Mouse (Mus musculus) kidney, postnatal 36 days (tissue): Measurements from ENCODE around the gene Maff.

Source experiments
- DNase-seq, 2 experiments: peaks; one replicate each; pipeline ENCODE4 v3.0.0; 2021 to 2022; ENCODE audit warnings: mixed read lengths in 2 of 2

Maff gene

DNA sequence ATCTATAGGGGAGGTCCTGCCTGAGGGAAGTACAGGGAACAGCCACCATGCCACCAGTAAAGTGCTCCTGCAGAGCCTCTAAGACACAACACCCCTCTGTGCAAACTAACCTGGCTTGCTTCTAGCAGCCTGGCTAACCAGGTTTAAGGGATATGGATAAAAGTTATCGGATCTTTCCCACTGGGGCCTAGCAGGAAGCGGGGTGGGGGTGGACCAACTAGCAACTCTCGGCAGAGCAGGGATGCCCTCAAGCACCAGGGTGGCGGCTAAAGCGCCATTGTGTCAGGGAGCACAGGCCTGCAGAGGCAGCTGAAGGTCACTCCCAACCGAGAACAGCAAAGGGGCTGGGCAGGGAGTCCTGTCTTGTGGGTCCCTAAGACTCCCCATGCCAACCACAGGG, 17.7 kb downstream of the Maff start:
- DNase-seq: no peak

DNA sequence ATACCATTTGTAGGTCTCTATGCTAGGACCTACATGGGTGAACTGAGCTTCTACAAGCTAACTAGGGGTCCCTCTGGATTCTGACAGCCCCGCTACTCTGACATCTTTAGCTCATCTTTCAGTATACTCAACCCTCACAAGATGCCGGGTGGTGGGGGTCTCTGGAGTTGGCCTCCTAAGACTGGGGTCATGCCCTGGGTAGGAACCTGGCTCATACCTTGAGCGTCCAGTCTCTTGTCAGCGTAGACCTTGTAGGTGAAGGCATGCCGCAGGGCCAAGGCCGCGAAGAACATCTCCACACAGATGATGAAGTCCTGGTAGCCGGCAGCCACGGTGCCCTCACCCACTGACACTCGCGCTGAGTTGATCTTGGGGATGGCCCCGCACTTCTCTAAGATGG, 18.6 kb downstream of the Maff start:
- no peak for DNase-seq

DNA sequence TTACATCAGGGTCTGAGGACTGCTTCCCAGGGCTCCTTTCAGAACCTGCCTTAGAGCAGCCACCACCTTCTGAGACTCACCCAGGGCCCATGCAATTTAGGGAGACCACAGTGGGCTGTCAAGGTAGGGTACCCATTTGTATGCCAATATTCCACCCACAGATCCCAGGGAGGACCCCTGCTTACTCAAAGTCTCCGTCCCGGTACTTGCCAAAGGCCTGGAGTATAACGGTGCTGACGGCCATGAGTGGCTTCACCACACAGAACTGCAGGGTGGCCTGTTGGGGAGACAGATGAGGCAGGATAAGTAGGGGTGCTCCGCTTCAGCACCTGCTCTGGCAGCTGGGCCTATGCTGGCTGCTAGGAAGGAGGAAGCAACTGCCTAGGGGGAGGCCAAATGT, 20.0 kb downstream of the Maff start:
- DNase-seq: no peak

DNA sequence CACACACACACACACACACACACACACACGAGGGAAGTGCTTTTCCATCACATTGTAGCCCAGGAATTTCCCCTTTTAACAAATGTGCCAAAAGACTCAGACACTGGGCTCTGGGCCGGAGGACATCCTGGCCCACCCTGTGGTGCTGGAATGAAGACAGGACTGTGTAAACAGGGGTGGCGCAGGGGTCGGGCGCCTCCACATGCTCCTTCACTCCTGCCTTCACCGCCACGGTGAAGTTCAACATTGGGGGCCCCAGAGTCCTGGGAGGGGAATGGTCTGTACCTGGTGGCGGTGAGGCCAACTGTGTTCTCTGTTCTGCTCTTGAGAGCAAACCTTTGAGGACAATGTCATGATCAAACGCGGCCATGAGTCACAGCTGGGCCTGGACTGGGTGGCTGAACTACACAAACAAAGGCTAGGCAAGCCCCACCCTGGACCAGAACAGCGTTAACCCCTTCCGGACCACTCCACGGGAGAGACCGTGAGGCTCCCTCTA, 21.9 kb downstream of the Maff start:
- peak; percentile 64 to 66 for DNase-seq

DNA sequence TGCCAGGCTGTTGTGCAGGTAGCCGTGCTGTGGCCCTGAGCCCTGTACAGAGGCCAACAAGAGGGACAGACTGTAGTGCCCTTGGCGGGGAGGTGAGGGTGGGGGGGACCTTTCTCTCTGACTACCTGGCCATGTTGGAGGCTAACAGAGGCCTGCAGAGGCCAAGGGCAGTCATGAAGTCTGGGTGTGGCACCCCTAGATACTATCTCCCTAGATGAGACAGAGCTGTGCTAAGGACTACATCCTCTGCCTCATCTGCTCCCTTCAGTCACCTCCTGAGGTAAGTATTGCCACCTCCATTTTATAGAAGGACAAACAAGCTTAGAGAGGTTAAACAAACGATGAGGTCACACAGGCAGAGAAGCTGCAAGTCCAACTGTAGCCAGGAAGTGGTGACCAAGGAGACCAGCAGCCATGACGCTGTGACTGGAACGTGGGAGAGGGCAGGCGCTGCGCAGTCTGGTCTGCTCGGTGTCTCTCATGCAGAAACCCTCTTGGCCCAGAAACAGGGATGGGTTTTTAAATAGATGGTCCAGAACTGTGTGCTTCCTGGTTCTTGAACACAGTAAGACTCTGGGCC, 22.5 kb downstream of the Maff start:
- peak in 1 of 2 experiments; percentile 33 for DNase-seq

DNA sequence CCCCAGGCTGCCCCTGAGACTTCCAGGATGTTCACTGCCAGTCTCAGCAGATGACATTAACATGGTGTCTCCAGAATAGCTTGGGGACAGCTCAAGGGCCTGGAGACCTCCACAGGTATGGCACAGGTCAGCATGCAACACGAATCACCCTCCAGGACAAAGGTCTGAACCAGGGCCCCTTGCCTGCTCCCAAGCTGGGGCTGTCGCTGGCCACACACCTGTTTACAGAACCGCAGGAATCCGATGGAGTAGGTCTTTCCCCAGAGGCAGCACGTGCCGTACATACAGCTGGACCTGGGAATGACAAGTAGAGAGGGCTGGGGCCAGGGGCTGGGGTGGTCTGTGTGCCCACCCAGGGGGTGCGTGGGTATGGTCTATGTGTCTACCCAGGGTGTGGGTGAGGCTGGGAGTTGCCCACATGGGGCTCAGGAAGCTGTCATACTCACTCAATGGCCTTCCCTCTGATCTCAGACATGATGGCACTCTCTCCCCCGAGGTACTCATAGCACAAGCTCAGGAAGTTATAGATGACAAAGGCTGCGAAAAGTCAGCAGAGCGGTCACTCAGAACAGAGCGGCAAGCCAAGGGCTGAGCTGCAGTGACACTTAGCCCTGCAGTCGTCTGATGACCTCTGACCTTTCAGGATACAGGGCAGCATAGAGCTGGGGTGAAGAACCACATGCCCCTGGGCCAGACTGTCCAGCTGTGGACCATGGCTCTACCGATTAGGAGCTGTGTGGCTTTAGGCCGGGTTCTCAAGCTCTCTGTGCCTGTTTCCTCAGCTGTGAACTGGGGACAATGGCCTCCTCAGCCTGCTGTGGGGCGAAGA, 23.2 kb downstream of the Maff start:
- DNase-seq: no peak

DNA sequence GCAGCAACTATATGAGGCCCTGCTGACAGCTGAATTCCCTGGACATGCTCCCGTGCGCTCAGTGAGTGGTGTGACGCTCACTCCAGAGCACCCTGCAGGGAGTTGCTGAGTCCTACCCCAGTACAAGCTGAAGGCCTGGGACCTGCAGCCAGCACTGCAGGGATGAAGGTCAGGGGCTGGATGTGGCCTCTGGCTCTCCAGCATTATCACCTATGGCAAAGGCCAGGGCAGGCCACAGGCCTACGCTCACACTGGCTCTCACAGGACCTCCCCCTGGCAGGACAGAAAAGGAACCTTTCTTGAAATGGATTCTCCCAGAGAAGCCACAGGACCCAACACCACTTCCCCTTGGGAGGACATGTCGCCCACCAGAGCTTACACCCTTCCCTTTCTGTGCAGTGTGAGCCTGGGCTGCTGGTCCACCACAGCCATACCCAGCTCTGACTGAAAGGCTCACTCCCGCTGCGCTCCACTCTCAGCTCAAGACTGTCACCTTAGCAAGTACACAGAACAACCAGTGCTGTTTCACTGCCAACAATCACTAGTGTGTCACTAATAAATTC, 23.9 kb downstream of the Maff start:
- DNase-seq: no peak

DNA sequence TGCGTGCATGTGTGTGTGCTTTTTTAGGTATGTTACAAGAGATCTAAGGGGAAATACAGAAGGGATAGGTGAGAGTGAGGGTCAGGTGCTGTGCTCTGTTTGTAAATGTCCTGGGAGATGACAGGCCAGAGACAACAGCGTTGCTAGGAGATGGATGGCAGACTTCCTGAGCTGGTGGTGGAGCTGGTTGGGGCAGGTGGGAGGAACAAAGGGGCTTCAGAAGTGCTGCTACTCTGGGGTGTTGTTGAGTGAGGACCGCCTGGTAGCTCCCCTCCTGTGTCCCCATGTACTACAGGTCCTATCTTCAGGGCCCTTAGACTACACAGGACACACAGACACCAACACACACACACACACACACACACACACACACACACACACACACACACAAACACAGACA, 28.3 kb downstream of the Maff start:
- DNase-seq: no peak

DNA sequence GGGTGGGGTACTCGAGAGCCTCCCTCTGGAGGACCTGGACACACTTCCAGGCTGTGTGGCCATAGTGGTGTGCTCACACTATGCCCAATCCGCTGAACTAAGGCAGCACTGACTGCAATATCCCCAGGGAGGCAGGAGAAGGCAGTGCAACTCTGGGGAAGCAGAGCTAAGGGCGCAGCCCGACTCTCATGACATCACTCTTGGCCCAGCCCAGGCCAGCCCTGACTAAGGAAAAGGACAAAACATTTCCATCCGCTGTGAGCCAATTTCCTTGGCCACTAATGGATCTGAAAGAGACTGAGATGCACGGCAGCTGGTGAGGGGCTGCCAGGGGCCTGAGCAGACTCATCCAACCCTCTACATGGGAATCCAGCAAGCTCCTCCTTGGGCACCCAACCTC, 31.3 kb downstream of the Maff start:
- peak; percentile 72 to 73 for DNase-seq

DNA sequence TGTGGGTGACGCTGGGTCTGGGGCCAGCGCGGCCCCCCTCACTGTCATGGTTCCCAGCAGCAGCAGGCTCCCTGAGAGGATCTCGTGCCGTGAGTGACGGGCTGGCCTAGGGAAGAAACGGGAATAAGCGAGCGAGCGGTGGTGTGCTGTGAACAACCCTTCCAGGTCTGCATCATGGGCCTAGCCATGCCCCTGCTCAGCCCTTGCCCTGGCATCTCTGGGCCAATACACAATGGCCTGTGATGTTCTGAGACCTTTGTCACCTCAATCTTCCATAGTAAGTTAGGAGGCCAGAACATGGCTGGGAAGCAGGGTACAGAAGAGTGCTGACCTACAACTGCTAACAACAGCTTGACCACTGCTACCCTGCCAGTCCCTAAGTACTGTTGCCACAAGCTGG, 32.2 kb downstream of the Maff start:
- DNase-seq: no peak

DNA sequence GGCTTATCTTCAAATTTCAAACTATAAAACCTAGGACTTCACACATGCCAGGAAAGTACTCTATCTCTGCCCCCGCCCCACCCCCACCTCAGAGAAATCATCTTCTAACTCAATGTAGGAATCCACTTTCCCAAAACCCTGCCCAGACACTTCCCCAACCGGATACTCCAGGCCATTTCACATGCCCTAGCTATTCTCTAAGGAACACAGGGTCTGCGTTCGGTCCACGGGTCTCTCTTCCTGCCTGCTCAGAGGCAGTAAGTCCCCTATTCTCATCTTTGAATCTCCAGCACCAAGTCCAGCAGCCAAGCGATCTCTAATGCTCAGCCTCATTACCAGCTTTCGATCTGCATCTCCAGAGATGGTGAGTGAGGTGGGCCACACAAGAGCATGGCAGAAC, 33.2 kb downstream of the Maff start:
- no peak for DNase-seq

DNA sequence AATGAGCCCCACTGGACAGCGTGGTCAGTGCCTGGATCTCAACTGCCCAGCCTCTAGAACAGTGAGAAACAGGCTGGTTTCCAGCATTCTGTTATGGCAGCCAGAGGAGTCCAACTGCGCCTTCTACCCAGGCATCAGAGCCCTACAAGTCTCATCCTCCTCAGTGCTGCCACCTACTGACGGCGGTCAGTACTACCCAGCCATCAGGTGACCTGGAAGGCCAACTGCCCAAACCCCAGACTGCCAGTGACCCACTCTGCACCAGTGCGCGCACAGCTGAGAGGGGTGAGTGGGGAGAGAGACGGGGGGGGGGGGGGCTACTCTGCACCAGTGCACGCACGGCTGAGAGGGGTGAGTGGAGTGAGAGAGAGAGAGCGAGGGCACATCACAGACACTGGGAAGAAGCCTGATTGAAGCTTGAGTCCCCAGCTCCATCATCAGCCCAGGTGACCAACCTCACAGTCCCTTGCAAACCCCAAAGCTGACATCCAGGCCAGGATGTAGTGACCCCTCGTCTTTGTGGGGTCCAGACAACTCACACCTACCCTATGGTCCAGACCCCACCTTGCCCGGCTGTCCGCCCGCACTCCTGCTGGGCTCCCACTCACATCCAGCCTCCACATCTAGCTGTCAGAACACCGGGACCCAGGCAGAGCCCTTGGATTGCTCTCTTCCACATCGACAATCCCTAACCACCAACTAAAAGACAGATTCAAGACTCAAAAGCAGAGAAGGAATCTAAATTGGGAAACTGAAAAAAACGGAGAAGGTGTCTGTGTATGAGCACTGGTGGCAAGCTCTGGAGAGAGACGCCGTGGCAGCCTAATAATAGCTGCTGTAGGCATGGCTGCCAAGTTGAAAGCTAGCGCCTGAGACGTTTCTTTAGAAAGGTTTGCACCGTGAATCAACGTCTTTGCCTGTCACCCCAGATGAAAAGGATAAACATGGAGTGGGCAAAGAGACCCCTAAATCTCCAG, 34.3 kb downstream of the Maff start:
- peak; percentile 71 to 91 for DNase-seq

DNA sequence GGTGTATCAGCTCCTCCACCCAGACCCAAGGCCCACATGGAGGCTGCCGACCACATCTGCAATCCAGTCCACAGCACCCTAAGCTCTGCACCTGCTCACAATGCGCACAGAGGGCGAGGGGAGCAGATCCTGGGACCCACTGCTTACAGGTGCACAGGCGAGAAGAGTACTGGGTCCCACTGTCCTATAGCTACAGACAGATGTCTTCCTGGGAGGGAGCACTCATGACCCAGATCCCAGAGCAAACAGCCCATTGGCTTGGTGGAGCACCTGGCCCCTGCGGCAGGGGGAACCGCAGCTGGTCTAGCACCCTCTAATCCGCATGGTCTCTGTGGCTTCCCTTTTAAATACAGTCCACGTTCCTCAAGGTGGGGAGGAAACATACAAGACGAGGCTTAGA, 35.2 kb downstream of the Maff start:
- DNase-seq: no peak

DNA sequence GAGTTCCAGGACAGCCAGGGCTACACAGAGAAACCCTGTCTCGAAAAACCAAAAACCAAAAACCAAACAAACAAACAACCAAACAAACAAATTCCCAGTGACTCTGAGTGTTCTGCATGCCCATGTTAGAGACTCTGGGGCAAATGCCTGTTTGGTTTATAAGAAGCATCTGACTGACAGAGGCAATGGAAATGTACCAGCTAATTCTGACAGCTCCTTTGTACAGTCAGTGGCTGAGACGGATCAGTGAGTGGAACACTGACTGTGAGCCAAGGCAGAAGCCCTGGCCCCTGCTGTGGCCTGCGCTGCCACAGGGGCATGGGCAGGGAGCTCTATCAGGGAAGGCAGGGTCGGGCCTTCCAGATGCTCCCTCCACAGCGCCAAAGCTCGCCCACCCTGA, 40.7 kb downstream of the Maff start:
- DNase-seq: no peak

DNA sequence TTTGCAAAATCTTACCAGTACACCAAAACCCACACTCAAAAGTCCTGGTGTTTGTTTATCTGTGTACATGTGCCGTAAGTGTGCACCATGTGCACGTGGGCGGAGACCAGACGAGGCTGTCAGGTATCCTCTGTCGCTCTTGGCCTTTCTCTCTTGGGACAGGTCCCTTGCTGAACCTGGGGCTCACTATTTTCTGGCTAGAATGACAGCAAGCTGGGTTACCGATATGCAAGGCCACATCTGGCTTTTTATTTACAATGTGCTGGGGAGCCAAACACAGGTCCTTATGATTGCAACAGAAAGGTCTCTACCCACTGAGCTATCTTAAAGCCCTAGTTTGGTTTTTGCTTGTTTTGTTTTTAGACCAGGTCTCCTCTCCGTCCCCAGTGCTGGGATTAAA, 41.2 kb downstream of the Maff start:
- no peak for DNase-seq

DNA sequence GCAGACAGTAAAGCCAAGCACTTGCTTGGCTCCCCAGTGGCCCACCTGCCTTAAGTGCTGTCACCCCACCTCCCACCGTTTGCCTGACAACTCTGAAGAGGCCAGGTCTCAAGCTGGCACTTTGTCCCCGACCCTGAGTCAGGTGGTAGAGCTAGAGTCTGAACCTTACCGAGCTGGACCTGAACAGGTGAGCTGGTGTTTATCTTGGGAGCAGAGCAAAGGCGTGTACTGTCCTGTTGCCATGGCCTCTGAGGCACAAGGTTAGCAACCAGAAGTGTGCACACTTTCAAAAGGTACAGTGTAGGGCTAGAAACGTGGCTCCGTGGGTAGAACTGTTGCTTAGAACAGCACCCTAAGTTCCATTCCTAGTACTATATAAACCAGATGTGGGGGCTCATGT, 41.8 kb downstream of the Maff start:
- no peak for DNase-seq

DNA sequence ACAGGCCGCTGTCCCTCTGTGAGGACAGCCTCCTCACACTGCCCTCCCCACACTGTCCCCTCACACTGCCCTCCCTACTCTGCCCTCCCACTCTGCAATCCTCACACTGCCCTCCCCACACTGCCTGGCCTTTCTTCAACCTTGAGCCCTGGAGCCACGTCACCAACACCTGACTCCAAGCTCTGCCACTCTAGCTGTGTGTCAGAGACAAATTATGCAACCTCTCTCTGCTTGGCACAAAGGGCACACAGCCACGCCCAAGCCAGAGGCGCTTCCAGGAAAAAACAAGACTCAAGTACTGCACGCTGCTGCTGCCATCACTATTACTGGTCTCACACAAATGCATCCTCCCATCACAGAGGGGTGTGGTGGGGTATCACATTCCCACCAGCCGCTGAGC, 44.0 kb downstream of the Maff start:
- peak; percentile 75 to 84 for DNase-seq

DNA sequence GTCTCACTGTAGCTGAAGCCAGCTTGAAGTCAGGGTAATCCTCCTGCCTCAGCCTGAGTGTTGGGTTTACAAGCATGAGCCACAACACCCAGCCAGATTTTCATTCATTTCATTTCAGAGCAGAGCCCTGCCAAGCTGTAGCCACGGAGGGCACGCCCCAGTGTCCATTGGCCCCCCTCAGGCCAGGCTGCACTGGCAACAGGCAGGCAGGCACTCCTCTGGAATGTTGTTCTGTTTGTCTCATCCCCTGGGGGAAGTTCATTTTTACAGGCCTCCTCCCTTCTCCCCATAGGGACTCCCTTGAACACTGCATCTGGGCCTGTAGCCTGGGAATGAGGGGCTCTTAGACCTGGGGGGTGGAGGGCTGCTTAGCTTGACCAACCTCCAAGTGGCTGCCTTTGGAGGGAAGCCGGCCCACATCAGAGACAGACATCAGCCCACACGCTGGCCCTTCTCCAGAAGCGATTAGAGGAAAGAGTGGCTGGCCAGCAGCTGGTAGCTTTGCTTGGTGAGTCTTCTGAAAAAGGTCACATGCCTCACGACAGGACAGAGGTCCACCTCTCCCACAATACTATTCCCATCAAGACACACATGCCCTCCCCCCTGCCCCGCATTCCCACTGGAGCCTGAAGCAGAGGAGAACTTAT, 45.1 kb downstream of the Maff start:
- peak; percentile 79 to 81 for DNase-seq

DNA sequence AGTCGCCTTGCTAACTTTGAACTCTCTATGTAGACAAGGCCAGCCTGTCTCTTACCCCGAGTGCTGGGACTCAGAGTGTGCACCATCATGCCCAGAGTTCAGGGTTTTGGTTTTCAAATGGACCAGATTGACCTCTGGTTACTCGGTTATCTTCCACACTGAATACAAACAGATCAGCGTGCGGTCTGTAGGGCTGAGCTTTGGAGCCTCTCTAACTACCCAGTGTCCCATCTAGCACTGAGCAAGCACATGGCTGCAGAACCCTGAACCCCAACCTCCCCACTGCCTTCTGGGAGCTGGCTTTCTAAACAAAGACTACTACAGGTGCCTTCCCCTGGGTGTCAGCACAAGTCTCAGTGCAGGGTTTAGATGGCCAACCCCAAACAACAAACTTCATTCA, 46.1 kb downstream of the Maff start:
- DNase-seq: no peak

DNA sequence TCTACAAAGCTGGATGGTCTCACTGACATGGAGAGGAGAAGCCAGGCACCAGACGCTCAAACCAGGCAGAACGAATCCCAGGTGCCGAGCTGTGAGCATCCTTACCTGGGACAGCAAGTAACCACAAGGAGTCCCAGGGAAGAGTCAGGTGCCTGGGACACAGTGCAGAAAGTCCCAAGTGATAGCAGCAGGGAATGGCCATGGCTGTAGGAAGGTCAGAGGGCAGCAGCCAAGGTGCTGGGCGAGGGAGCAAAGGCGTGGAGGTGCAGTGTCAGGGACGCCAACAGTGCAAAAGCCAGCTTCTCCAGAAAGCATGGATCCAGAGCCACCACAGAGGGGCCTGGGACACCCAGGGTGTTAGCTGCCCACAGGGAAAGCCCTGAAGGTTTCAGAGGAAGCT, 46.7 kb downstream of the Maff start:
- no peak for DNase-seq

DNA sequence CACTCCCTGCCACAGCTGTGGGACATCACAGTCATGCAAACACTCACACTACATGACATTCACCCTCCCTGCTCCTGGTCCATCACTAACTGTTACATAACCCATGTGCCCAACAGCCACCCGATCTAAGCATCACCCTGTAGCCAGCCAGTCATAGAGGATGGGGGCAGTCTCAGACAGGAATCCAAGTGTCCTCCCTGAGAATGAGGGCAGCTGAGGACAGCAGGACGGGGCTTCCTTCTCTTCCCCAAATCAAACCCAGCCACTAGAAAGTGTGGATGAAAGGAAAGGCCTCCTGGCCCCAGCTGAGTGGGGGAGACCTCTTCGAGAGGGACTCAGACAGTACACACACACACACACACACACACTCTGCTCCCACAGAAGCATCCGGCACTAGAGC, 48.4 kb downstream of the Maff start:
- DNase-seq: no peak

DNA sequence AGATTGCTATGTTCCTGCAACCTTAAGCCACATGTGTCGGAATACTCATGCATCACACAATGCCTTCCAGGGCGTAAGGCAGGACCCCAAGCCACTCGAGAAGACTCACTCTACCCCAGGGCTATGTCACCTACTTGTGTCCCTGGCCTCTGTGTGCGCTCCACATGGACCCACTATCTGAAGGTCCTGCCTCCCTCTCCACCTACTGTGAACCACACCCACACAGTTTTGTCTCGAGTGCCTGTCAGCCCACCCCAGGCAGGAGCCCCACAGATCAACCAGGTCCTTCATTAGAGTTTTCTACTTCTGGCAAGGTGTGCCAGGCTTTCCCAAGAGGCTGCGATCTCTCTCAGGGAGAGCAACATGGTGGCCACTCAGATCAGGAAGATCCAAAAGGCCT, 48.9 kb downstream of the Maff start:
- DNase-seq: no peak

DNA sequence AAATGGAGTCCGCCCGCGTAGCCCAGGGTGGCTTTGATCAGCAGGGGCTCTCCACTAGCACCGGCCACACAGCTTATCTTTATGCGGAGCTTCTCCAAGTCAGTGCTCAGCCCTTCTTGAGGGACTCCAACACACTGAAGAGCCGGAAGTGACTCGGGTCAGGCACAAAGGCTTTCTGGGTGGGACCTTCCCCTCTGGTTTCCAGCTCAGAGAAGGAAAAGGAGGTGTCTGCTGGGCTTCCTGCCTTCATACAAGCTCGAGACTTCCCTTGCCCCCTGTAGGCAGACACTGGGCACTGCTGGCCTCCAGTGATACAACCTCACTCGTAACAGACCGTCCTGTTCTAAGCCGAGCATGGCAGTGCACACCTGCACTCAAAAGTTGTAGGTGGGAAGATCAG, 50.3 kb downstream of the Maff start:
- DNase-seq: peak; percentile 73 to 84
